Mouse (Mus musculus) ovary, postnatal 10 days (tissue): ENCODE results near the gene Hist1h3i.
A peak's percentile ranks its signal among the peaks of the same experiment; 100 is the strongest.
"Not testable (repeated sequence)": the region's sequence is repeated elsewhere in the genome, so short reads cannot be mapped to it uniquely, and the experiment has no call there.

Source experiments
- DNase-seq: peaks from one replicate; pipeline ENCODE4 v3.0.0; 2022; ENCODE audit warnings: low spot score

Hist1h3i gene

DNA sequence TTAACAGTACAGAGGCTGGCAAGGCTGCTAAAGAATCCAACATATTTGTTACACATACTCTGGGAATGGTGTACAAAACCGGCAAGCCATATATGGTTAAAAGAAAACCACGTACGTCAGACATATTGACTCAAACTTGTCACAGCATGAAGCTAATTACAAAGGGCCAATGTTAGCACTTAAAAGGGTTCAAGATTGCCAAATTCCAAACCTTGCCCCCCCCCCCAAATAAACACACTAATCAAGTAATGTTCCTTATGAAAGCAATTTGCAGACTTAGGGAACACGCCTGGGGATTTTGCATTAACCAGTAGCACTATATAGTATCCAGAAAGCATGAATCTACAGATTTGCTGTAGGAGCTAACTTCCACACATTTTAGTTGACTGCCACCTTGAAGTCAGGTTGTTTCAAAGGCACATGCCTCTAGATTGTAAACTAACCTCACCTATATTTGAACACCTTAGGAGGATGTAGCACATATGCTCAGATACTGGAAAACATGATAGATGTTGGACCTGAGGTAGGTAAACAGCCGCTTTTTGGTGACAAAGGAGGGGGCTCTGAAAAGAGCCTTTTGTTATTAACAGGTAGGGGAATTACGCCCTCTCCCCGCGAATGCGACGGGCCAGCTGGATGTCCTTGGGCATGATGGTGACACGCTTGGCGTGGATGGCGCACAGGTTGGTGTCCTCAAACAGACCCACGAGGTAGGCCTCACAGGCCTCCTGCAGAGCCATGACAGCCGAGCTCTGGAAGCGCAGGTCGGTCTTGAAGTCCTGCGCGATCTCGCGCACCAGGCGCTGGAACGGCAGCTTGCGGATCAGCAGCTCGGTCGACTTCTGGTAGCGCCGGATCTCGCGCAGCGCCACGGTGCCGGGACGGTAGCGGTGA, 562 bp downstream of the Hist1h3i start:
- DNase-seq, result not testable (repeated sequence)

DNA sequence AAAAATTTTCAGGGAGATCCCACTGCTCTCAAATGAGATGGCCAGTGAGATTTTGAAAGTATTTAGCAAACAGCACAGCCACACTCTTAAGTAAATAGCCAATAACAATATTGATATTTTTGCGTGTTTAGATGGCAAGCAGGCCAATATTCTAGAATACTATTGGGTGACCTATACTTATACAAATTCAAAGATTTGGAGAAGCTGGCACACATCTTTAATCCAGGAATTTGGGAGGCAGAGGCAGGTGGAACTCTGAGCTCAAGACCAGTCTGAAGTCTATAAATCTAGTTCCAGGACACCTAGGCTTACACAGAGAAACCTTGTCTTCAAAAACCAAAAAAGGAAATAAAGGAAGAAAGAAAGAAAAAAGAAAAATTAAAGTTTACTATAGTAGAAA, 1.5 kb downstream of the Hist1h3i start:
- DNase-seq, result no peak

DNA sequence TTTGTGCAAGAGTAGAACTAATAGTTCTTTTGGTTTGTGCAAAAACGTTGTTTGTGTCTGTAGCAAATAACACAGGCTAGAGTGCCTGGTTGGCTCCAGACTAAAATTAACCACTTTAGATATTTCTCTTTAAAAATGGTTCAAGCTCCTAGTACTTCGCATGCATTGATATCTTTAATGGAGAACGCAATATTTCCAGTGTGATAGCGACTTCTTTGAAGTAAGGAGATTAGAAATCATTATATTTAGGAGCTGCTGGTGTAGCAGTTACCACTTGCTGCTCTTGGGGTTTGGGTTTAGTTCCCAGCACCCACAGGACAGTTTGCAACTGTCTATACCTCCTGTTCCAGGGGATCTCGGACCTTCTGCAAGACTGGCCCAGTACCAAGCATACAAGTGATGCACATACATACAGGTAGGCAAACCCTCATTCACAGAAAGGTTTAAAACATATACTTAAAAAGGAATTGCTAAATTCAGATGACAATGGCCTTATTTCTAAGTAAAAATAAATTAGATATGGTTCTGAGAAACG, 2.1 kb downstream of the Hist1h3i start:
- no peak for DNase-seq

DNA sequence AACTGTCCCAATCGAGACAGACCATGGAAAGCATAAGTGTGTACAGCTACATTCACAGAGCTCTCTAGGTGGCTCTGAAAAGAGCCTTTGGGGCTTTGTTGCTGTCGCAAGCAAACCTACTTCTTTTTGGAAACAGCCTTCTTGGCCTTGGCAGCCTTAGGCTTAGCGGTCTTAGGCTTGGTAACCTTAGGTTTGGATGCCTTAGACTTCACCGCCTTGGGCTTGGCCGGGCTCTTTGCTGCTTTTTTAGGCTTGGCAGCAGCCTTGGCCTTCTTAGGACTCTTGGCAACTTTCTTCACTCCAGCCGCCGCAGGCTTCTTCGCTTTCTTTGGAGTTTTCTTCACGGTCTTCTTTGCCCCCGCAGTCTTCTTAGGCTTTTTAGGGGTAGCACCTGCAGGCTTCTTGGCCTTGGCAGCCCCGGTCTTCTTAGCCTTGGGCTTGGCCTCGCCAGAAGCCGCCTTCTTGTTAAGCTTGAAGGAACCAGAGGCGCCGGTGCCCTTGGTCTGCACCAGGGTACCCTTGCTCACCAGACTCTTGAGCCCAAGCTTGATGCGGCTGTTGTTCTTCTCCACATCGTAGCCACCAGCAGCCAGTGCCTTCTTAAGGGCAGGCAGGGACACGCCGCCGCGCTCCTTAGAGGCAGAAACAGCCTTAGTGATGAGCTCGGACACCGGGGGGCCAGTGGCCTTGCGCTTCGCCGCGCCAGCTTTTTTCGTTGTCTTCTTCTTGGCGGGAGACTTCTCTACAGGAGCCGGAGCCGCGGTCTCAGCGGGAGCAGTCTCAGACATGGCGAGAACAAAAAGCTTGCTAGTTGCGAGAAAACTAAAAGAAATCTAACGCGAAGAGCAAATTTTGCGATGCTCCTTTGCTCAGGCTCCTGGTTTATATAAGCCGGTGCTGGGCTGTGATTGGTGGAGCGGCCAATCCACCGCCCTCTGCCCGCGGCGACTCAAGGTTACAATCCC, 3.1 kb downstream of the Hist1h3i start, which contains the start of gene Hist1h1b:
TSS of gene Hist1h1b (minus strand) at position 859 of the 965 bp plus-strand sequence.
- DNase-seq, result peak; percentile 60

DNA sequence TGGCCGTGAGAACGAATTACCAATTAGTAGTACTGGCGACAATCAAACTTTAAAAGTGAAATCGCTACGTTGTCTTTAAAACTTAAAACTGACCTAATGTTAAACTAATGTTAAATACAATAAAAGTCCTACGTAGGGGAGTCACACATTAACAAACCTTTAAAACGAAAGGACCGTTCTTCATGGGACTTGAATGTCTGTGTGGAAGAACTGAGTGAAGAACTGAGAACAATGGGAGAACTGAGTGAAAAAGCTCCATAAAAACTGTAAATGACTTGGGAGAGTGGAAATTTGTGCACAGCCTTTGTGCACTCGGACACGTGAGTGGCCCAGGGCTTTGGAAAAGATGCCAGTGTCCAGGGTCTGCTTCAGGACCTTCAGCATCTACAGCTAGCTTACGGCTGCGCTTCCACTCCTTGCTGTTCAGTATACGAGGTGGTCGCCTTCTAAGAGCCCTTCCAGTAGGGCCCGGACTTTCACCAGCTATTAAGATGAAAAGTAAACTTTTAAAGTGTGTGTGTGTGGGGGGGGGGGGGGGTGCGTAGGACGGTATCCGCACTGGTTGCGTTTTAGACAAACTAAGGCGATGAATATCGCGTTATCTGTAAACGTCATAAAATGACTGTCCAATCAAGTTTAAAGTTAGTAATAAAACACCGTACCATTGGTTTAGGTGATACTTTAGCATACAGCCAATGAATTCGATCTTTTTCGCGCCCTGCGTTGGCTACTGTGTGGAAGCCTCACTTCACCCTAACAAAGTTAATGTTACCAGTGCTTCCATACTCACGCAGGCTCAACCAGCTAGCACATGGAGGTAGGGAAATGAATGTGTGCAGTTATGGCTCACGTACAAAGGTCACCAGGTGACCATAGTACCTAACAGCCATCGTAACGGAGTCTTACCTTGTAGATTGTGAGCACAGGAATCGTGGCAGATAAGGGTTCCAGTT, 4.1 kb downstream of the Hist1h3i start:
- peak; percentile 28 for DNase-seq

DNA sequence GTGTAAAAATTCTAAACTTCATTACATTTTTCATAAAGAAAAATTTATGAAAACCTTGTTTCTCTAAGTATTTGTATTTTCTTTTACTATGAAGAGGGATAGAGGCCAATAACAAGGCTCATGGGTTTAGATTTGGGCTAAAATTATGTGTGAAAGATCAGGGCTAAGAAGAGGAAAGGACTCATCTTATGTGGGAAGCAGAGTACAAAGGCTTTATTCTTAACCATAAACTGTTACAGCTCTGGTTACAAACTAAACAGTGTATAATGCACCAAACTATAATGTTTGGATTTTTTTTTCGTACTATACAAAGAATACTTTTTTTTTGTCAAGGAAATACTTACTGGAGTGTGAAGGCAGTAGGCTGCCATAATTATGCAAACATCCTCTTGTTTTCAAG, 27.5 kb downstream of the Hist1h3i start:
- DNase-seq, result no peak

DNA sequence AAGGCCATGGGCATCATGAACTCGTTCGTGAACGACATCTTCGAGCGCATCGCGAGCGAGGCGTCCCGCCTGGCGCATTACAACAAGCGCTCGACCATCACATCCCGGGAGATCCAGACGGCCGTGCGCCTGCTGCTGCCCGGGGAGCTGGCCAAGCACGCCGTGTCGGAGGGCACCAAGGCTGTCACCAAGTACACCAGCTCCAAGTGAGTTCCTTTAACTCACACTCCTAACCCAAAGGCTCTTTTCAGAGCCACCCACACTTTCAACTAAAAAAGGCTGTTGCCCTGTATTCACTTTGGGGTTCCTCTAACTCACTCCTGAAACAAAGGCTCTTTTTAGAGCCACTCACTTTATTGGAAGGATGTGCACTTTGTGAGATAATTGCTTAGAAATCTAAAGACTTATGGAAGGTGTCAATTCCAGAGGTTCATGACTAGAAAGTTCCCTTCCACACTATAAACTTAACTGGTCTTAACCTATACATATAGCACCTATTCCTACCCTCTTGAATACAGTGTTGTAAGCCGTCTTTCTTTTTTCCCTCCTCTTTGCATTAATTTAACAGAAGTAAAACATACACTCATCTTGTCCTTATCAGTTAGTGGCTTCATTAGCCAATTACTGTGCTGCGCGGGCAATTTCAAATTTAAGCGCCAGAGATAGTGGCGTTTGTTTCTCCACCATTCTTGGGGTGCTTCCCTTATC, 28.7 kb downstream of the Hist1h3i start:
- not testable (repeated sequence) for DNase-seq

DNA sequence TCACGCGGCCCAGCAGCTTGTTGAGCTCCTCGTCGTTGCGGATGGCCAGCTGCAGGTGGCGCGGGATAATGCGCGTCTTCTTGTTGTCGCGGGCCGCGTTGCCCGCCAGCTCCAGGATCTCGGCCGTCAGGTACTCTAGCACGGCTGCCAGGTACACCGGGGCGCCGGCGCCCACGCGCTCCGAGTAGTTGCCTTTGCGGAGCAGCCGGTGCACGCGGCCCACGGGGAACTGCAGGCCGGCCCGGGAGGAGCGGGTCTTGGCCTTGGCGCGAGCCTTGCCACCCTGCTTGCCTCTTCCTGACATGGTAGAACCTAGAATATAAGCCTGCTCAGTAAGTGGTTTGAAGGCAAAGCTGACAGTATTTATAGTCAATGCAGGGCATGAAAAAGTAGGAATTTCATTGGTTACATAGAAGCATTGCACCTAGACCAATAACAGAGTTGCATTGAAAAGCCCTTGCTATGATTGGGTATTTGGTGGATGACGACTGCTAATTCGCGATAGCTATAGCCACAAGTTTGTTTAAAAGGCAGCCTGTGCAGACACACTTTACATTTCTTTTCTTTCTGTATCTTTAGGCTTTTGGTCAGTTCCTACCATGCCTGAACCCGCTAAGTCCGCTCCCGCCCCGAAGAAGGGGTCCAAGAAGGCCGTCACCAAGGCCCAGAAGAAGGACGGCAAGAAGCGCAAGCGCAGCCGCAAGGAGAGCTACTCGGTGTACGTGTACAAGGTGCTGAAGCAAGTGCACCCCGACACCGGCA, 29.5 kb downstream of the Hist1h3i start, which contains the start of the genes Hist1h2ak and Hist1h2bn:
TSS of gene Hist1h2ak (minus strand) at position 304 of the 762 bp plus-strand sequence.
TSS of gene Hist1h2bn (plus strand) at position 600 of the 762 bp plus-strand sequence.
- peak; percentile 45 for DNase-seq

DNA sequence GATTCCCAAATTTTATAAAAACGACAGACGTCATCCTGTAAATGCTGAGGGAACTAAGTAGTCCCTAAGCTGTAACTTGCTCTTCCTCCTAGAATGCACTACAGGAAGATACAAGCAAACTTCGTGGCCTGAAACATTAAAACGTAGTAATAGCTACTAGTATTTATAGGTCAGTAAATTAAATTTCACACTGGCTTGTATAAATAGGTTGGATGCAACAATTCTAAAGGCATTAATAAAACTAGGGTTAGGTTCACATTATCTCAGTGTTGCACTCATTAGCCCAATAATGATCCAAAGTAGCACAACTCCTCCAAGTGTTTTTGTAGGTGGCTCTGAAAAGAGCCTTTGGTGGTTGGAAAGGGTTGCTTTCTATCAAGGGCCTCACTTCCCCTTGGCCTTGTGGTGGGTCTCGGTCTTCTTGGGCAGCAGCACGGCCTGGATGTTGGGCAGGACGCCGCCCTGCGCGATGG, 30.1 kb downstream of the Hist1h3i start:
- no peak for DNase-seq

DNA sequence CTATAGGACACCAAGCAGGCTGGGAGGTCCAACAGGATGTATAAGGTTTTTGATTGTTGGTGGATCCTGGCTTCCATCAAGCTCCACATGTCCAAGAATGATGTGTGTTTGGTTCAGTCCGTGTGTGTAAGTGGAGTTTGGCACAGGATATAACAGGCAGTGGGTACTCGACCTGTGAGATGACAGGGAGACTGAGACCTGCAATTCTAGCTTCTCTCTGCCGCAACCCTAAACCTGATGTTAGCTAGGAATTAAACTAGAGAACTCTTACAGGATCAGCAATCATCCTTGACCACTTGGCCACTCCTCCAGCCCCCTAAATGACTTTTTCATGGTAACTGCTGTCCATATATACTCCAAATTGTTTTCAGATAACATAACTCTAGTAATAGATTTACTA, 30.8 kb downstream of the Hist1h3i start:
- DNase-seq, result no peak

DNA sequence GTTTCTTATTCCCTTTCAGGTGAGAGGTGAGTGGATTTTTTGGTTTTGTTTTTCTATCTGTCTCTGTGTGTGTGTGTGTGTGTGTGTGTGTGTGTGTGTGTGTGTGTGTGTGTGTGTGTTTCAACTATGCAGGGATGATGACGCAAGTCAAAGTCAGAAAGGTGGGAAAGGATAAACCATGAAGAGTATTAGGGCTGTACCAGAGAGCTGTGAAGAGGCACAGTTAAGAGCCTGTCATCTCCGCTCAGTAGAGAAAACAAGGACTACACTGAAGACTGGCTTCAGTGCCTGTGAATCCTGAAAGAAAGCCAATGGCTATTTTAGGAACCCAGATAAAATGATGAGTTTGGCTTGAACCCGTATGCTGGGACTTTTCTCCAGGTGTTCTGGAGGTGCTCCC, 31.3 kb downstream of the Hist1h3i start:
- DNase-seq, result no peak

DNA sequence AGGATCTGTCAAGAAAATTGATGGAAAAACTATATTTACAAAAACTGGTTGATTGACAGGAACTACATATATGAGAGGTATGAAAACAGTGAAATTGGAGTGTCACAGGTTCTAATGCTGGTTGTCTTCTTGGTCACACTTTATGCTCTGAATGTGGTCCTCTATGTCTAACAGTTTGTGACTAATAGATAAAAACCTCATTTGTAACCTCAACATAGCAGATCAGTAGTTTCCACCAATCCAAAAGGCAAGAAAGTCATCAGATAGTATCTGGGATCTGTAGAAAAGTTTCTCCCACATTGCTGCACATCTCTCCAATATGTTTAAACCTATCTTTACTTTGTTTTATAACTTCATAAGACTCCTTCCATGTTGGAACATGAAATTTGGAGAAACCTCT, 31.8 kb downstream of the Hist1h3i start:
- DNase-seq, result no peak

DNA sequence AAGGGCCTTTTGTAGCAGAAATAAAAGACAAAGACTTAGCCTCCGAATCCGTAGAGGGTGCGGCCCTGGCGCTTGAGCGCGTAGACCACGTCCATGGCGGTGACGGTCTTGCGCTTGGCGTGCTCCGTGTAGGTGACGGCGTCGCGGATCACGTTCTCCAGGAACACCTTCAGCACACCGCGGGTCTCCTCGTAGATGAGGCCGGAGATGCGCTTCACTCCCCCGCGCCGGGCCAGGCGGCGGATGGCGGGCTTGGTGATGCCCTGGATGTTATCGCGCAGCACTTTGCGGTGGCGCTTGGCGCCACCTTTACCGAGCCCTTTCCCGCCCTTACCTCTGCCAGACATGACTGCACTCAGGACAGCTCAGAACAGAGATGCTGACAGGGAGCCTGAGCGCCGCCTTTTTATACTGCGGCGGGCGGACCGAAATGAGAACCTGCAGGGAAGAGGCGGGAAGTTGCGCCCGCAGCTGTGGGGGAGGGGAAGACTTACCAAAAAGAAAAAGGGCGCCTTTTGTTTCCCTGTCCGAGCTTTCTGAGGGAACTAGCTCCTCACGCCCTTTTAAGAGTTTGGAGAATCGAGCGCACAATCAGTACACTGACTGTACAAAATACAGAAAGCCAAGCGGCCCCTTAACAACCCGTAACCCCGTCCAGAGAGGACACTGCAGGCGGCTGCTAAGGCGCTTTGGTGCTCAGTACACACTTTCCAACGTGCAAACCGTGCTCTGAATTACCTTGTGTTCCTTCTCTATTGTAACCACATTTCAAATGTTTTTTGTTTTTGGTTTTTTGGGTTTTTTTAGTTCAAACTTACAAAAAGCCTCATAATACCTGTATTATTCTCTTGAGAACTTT, 32.8 kb downstream of the Hist1h3i start, which contains the start of gene Hist1h4k:
TSS of gene Hist1h4k (minus strand) at position 347 of the 859 bp plus-strand sequence.
- peak; percentile 91 for DNase-seq

DNA sequence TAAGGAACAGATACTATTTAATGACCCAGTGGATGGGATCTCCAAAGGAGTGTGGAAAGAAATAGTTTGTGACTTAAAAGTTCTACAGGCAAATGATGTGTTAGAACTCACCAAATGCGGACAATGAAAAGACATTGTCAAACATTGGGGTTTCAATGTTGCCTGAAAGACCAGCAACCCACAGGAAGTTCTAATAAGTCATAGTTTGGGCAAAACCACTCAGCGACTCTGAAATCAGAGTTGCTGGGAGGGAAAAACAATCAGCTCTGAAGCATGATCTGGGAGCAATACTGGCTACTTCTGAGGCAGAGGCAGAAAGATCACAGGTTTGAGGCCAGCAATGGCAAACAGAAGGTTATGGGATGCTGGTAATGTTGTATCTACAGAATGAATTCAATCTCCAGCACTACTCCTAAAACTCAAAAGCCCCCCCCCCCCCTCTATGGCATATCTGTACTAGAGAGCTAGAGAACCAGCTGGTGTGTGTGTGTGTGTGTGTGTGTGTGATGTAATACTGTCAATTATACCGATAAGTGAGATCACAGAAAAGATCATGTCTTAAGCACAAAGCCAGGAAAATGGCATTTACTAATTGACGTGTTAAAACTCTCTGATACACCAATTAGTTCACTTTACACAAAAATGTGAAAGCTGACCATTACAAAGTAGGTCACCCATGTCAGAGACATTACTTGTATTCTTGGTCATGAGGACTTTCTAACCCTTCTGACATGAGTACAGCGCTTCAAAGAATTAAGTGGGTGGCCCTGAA, 33.6 kb downstream of the Hist1h3i start:
- no peak for DNase-seq

DNA sequence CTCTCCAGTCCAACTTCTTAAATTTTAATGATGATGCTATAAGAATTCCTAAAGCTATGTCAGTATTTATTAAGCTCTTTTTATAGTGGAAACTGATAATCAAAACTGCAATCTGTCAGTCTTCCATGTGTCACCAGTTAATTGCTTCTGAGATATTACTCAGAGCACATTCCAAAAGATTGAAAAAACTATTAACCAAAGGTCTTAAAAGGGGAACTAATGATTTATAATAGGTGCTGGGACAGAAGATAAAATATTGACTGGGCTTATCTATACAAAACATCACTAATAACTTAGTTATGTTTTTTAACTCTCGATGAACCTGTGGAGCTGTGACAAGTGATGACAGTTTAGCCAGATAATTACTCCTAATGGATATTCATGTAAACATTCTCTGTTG, 38.2 kb downstream of the Hist1h3i start:
- no peak for DNase-seq

DNA sequence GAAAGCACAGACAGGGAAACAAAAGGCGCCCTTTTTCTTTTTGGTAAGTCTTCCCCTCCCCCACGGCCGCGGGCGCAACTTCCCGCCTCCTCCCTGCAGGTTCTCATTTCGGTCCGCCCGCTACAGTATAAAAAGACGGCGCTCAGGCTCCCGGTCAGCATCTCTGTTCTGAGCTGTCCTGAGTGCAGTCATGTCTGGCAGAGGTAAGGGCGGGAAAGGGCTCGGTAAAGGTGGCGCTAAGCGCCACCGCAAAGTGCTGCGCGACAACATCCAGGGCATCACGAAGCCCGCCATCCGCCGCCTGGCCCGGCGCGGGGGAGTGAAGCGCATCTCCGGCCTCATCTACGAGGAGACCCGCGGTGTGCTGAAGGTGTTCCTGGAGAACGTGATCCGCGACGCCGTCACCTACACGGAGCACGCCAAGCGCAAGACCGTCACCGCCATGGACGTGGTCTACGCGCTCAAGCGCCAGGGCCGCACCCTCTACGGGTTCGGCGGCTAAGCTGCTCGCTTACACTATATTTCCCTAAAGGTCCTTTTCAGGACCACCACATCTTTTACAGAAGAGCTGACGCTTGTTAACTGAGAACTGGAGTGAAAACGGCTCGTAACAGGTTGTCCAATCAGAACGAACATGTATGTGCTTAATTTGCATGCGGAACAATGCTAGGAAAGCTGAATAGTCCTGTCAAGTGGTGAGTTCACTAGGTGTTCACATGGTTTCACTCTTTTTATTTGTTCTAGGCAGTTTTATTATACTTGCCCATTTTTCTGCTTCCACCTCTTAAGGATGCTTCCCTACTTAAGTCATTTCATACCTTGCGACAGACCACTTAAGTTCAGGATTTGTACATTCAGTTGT, 48.0 kb downstream of the Hist1h3i start, which contains the start of gene Hist1h4j:
TSS of gene Hist1h4j (plus strand) at position 159 of the 862 bp plus-strand sequence.
- DNase-seq, result peak; percentile 60
